Mouse (Mus musculus): Measurements from ENCODE around the gene 2900011O08Rik. TPM values are rescaled to one million over a fixed set of nuclear protein-coding genes. Genes with fewer than 3 reads are reported as not detected.
"Not testable (repeated sequence)": the region's sequence is repeated elsewhere in the genome, so short reads cannot be mapped to it uniquely, and the experiment has no call there.

2900011O08Rik gene
- total RNA-seq, 2 experiments from 2014 or later, result 254 to 276 TPM

DNA sequence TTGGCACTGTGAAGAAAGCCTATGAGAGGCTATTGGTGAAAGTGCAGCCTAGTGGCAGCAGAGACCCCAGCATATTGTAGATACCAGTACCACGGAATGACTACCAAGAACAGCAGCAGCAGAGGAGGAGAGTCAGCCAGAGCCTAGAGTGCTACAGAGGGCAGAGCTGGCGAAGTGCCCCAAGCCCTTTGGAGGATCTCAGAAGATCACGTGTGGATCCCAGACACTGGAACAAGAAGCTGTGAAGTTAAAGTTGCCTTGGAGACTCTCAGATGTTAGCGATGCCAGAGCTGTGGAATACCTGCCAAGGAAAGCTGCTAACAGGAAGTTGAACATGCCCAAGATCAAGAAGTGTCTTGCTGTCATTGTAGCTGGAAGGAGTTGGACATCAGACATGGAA lies 18.9 kb downstream of the 2900011O08Rik start:
- DNase-seq, result no peak

DNA sequence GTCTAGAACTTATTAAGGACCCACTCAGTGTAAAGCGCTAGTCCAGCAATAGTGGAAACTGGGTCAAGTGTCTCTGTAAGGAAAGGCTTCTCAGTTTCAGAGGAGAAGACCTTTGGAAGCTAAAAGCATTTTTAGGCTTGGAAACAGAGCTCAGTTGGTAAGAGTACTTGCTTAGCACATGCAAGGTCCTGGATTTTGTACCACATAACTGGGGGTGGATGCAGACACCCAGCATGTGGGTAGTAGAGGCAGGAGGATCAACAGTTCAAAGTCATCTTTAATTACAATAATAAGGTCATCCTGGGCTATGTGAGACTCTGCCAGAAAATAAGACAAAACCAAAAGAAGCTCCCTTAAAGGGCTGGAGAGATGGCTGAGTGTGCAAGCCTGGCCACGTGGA lies 21.7 kb downstream of the 2900011O08Rik start:
- no peak for DNase-seq

DNA sequence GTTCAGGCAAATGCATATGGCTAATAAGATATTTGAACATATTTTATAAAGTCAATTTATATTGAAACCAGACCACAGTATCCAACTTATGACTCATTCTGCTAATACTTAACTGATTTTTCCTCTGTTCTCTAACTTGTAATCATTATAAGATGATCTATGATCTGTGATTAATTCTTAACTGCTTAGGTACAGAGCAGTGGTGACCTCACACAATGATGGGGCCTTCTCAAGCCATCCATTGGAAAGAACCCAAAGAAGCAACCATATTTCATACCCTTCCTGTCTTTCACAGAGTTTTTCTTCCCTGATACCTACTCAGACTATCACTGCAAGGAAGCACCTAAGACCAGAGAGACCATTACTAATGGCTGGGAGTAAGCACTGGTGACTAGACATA lies 22.3 kb downstream of the 2900011O08Rik start:
- DNase-seq, result no peak

DNA sequence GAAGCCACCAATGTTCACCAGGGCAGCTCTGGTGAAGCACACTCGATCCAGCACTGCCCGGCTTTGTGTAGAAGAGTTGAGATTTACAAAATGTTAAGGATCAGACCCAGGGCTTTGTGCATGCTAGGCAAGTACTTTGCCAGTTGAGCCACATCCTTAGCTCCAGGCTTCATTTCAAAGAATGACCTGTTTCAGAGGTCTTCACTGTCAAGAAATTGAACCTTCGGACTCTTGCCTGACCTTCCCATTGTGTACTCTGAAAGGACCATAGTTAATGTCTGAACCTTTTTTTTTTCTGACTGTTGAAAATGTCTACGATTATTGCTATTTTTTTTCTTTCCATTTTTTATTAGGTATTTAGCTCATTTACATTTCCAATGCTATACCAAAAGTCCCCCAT lies 23.6 kb downstream of the 2900011O08Rik start:
- DNase-seq, result no peak

DNA sequence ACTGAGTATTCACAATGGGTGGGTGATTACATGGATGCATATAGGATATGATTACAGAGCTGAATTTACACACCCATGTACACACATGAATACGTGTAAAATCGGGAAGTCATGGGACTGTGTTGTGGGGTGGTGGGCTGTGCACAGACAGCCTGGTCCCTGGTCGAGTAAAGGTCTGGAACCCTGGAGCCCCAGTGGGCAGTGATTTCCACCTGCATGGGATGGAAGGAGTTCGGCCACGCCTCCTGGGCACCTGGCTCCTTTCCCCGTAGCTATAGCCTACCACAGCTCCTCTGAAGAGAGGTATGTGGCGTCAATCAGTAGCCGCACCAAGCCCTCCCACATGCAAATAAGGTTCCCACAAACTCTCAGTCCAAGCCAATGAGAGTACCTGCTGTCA lies 30.9 kb downstream of the 2900011O08Rik start:
- DNase-seq, result no peak

DNA sequence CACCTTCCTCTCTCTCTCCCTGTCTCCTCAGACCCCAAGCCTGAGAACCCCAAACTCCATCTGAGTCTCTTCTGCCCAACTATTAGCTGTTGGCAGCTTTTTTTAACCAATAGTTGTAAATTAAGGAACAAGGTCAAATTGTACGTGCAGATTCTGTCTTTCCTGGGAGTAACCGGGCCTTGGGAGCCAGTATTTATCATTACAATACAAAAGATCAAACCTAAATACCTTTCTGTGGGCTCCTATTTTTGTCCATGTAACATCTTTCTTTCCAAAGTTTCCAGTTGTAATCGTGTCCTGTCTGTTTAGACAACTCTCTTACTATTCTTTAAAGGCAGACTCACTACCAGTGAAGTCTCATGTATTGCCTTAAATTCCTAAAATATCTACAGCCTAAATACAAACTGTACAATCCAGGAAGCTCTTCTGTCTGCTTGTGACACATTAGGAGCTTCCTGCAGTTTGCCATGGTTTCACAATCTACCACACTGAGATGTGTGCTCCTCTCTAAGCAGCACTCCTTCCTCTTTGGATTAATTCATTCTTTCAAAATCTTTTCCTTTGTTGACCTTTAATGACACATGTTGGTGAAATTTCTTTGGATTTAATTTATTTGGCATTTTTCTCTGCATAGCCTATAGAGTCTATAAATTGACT lies 34.9 kb downstream of the 2900011O08Rik start:
- no peak for DNase-seq

- DNase-seq, result no peak
Measured at GRCm38 (mm10) chr16:14025091-14025990, 38.9 kb downstream of the 2900011O08Rik start.

- no peak for DNase-seq
Measured at GRCm38 (mm10) chr16:14029072-14029471, 42.7 kb downstream of the 2900011O08Rik start.

GRCm38 (mm10) chr16:14029851-14030250 lies 43.4 kb downstream of the 2900011O08Rik start:
- no peak for DNase-seq

- no peak for DNase-seq
Measured at GRCm38 (mm10) chr16:14030650-14031049, 44.2 kb downstream of the 2900011O08Rik start.

DNA sequence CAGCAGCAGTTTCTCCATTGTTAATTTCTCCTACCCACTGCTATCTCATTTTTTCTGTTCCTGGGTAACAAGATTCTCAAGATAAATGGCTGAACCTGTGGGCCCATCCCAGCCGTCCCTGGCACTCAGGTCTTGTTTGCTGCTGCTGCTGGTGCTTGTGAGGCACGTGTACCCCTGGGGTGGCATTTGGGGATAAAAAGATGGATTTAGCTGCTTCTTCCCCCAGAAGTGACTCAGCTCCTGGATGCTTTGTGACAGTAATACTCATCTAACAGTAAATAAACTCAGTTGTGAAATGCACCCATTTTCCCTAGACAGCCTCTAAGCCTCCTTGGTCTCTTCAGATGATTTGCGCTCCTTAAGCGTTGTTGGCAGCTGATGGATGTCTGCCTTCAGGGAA lies 46.7 kb downstream of the 2900011O08Rik start:
- no peak for DNase-seq

DNA sequence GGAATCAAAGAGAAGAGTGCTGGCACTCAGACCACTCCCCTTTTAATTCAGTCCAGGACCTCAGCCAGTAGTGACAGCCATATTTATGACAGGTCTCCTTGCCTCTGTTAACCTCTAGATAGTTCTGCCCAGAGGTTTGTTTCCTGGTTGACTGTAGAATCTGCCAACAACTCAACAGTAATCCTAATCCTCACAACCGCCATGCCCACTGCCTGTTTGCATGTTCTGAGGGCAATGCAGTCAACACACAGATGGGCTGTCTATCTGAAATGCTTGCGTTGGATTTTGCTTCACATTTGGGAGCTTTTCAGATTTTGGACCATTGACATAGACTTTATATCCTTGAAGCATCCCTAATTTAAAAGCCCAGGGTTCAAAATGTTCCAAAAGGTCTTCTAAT lies 56.0 kb downstream of the 2900011O08Rik start:
- DNase-seq, result no peak

DNA sequence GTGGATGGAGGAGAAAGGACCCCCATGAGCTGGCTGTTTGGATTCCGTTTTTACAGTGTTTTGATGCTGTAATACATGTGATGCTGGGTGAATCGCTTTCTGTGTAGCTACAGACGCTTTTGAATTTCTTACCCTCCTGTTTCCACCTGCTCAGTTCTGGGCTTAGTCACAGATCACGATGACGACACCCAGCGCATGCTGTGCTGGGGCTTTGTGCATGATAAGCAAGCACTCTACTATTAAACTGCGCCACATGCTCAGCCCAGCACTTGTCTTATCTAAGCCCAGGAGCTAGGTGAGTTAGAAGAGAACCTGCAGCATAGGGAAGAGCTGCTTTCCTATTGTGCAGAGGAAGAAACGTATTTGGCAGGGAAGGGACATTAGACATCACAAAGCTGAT lies 58.3 kb downstream of the 2900011O08Rik start:
- peak; percentile 43 to 52 for DNase-seq

DNA sequence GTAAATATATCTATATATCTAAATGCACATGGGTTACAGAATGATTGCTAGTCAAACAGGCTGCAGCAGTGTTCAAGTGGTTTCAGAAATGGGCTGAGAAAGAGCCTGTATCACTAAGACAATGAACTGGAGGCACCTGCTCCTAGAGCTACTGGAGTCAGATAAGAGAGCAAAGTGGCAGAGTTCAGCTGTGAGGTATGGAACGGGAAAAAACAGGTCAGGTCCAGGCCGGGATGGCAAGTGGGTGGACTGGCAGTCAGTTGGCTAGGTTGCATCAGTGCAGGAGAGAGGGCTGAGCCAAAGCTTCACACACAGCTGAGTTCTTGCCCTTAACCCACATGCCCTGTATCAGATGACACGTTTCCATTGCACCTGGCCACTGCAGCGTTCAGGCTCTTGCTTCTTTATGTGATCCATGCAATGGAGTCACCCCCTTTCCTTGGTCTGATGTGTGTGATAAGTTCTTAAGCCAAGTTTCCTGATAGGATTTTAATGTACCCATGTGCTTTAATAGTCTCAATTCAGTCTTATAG lies 59.9 kb downstream of the 2900011O08Rik start:
- no peak for DNase-seq

GRCm38 (mm10) chr16:14052221-14052620 lies 65.8 kb downstream of the 2900011O08Rik start:
- no peak for DNase-seq

DNA sequence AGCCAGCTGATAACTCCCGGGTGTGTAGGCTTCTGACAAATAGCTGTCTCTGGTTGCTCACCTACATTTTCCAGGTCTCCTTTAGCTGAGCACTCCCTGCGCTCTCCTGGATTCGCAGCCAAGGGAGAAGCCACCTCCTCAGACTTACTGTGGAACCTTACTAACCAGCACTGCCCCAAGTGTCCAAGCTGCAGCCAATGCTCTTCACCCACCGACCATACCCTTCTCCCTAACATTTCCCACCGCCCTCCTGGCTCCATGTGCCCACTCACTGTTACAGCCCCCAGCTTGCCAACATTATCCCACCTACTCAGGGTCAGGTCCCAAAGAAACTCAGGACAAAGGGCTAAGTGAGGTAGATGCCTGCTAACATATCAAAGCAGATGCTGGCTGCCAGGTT lies 66.7 kb downstream of the 2900011O08Rik start:
- no peak for DNase-seq

- DNase-seq, result no peak
Measured at GRCm38 (mm10) chr16:14055271-14055670, 68.9 kb downstream of the 2900011O08Rik start.

GRCm38 (mm10) chr16:14056734-14057133 lies 70.3 kb downstream of the 2900011O08Rik start:
- DNase-seq, result no peak

DNA sequence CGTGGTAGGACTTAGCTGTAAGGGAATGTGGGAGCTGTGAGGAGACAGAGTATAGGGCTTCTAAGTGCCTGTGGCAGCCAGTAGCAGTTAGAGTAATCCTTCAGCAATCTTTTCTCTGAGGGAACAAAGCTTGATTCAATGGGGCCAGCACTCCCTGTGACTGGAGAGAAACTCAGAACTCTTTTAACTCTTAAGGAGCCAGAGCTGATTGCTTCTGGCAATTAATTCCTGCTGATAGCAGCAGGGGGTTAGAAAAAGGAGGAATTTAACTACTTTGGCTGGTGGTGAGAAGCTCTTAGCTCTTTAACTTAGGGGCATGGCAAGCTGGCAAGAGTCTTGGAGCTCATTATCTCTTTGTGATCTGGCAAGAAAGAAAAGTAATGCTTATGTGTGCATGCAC lies 72.1 kb downstream of the 2900011O08Rik start:
- DNase-seq, result no peak

DNA sequence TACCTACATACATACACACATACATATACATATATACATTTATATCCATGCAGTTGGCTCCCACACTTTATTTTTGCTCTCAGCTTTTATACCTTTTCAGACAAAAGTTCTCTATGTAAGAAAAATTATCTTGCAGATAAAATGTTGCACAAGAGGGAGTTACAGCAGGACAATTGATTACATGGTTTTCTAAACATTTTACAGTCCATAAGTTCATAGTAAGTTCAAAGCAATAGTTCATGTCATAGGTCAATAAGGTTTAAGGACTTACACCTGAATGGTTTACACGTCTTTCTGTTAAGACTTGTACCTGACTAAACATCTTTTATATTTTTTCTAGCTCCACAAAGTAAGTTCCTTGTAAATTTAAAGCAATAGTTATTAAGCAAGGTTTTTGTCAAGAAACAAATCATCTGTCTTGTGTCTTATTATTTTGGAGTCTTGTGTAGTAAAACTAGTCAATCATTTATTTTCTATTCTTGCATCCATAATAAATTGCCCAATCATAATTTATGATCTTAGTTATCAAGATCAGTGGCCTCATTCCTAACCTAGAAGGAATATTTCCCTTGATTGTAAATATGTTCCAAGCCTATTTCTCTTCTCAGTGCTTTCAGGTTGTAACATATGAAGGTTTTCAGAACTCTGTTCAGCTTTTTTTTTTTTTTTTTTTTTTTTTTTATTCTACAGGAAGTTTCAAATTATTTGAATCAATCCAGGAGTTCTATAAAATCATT lies 72.9 kb downstream of the 2900011O08Rik start:
- DNase-seq, result no peak

GRCm38 (mm10) chr16:14059869-14060268 lies 73.5 kb downstream of the 2900011O08Rik start:
- DNase-seq, result no peak

DNA sequence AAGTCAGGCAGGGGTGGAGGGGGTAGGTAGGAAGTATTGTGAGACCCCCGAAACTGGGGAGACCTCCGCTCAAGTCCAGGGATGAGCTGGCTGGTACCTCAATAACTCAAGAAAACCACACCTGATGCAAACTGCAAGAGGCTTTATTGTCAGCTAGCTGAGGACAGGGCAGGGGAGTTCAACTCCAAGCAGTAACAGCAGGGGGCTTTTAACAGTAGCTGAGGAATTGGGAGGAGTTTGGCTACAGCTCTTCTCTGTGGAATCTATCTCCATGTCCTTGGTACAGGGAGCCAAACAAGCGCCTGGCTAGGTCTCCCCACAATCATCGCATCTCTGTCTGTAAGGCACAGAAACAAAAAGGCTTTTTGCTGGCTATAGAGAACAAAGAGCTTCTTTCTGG lies 80.2 kb downstream of the 2900011O08Rik start:
- not testable (repeated sequence) for DNase-seq

GRCm38 (mm10) chr16:14068701-14069100 lies 82.3 kb downstream of the 2900011O08Rik start:
- DNase-seq, result not testable (repeated sequence)

All from layer of hippocampus, postnatal 36 days (tissue).